Comparison of ENCODE assay signal across 14 mouse cellular contexts in the genomic region with DNA sequence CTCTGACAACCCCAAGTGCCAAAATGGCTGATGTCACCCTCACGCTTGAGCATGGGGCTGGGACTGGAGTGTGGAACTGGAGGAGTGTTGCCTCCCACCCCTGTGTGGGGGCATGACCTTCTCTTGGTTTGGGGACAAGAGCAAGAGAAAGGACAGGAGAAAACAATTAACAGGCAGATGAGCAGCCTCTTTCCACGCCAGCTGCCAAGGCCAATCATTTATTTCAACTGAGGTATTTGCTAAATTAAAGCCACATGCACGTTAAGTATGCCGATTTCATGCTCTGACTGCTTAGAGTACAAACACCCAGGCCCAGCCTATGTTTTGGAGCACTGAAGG.
DNase-seq lines count a peak whose midpoint lies in the region; ATAC-seq and TF ChIP-seq lines count a peak whose summit lies in the region.
"Had no signal": no experiment of that assay in that cellular context is flagged by ENCODE, and none has a peak within 500 bp of the region (broad histone marks: within the 10 kb centered on the region; RNA-seq: fewer than 3 reads in every experiment).

No protein-coding gene starts in this region.

- H3K9ac ChIP-seq in hindbrain, embryonic 11.5 days (ENCODE audit: low read depth, low read length) = no peak overlapping the region
- no peak overlapping the region for H3K9ac ChIP-seq in hindbrain, postnatal 0 days (replicated peaks; ENCODE audit: low read length)
- H3K9ac ChIP-seq: heart, embryonic 12.5 days had no signal

- no peaks in the 10 kb centered on the region for H3K36me3 ChIP-seq in hindbrain, embryonic 11.5 days (ENCODE audit: control insufficient read depth, insufficient read depth, low read length)
- no peaks in the 10 kb centered on the region for H3K36me3 ChIP-seq in hindbrain, postnatal 0 days (ENCODE audit: insufficient read depth, low read length)
- H3K36me3 ChIP-seq in embryonic facial prominence, embryonic 10.5 days (replicated peaks) = no peaks in the 10 kb centered on the region
- H3K36me3 ChIP-seq in limb, embryonic 10.5 days = no peaks in the 10 kb centered on the region
- H3K36me3 ChIP-seq: heart, embryonic 12.5 days had no signal

- H3K4me2 ChIP-seq in hindbrain, embryonic 11.5 days (replicated peaks; ENCODE audit: low read depth, low read length) = no peak overlapping the region
- no peak overlapping the region for H3K4me2 ChIP-seq in hindbrain, postnatal 0 days (ENCODE audit: low read depth, low read length)
- H3K4me2 ChIP-seq: heart, embryonic 12.5 days had no signal

- H3K4me1 ChIP-seq in hindbrain, embryonic 11.5 days (replicated peaks; ENCODE audit: control insufficient read depth, insufficient read depth, low read length) = peaks cover 6% of the 10 kb centered on the region
- no peaks in the 10 kb centered on the region for H3K4me1 ChIP-seq in hindbrain, postnatal 0 days (ENCODE audit: insufficient read depth, low read length)
- H3K4me1 ChIP-seq in embryonic facial prominence, embryonic 10.5 days = peaks cover 43% of the 10 kb centered on the region
- peaks cover 39% of the 10 kb centered on the region for H3K4me1 ChIP-seq in limb, embryonic 10.5 days
- H3K4me1 ChIP-seq: heart, embryonic 12.5 days had no signal

- H3K27me3 ChIP-seq in hindbrain, embryonic 11.5 days (ENCODE audit: control insufficient read depth, insufficient read depth, low read length) = no peaks in the 10 kb centered on the region
- no peaks in the 10 kb centered on the region for H3K27me3 ChIP-seq in hindbrain, postnatal 0 days (ENCODE audit: insufficient read depth, low read length)
- H3K27me3 ChIP-seq in embryonic facial prominence, embryonic 10.5 days (replicated peaks; ENCODE audit: low read depth, poor library complexity, severe bottlenecking) = peaks cover 48% of the 10 kb centered on the region
- peaks cover 51% of the 10 kb centered on the region for H3K27me3 ChIP-seq in limb, embryonic 10.5 days (ENCODE audit: low read depth, poor library complexity, severe bottlenecking)

- WGBS in hindbrain, embryonic 11.5 days = 18% methylated on average over 4 of the region's 4 CpGs
- 27% methylated on average over 4 of the region's 4 CpGs for WGBS in hindbrain, postnatal 0 days
- WGBS in embryonic facial prominence, embryonic 10.5 days = 19% methylated on average over 4 of the region's 4 CpGs
- WGBS in limb, embryonic 10.5 days = 12% methylated on average over 4 of the region's 4 CpGs

- ATAC-seq in hindbrain, embryonic 11.5 days (ENCODE audit: low FRiP score) = peak; percentile 56; the same call in 1 of the 2 replicates
- ATAC-seq in hindbrain, postnatal 0 days = no peak
- no peak for ATAC-seq in activated CD4-positive, CD25-positive, alpha-beta regulatory T cell, adult 4 months

- H3K9me3 ChIP-seq in hindbrain, embryonic 11.5 days (ENCODE audit: control insufficient read depth, low read length) = no peaks in the 10 kb centered on the region
- H3K9me3 ChIP-seq in hindbrain, postnatal 0 days (ENCODE audit: low read length) = no peaks in the 10 kb centered on the region
- H3K9me3 ChIP-seq in embryonic facial prominence, embryonic 10.5 days = no peaks in the 10 kb centered on the region
- H3K9me3 ChIP-seq in limb, embryonic 10.5 days (replicated peaks) = no peaks in the 10 kb centered on the region
- H3K9me3 ChIP-seq: heart, embryonic 12.5 days had no signal

- no peak overlapping the region for H3K27ac ChIP-seq in hindbrain, embryonic 11.5 days (ENCODE audit: low read depth, low read length)
- H3K27ac ChIP-seq in hindbrain, postnatal 0 days = no peak overlapping the region
- 0 out of 2 replicates have a peak overlapping the region, but pooled peaks have one; percentile 55 for H3K27ac ChIP-seq in embryonic facial prominence, embryonic 10.5 days (replicated peaks)
- H3K27ac ChIP-seq in limb, embryonic 10.5 days = no peak overlapping the region

- DNase-seq in hindbrain, embryonic 11.5 days (ENCODE audit: low spot score) = peak; percentile 35
- no peak for DNase-seq in hindbrain, postnatal 0 days (ENCODE audit: low spot score)
- DNase-seq in Muller cell, postnatal 12 days (ENCODE audit: inconsistent ontology term) = peak; percentile 94
- DNase-seq in embryonic facial prominence, embryonic 10.5 days (ENCODE audit: low spot score) = peak; percentile 62
- peak; percentile 51 for DNase-seq in limb, embryonic 10.5 days (ENCODE audit: low spot score)
- DNase-seq in thymus, adult 18-20 months = no peak
- DNase-seq in kidney, adult 9 months = no peak
- DNase-seq: adrenal gland, postnatal 10 days; cerebellum, adult 11 months; kidney, postnatal 10 days; layer of hippocampus, postnatal 36 days; right cerebral cortex, adult 18-20 months had no signal

- TF ChIP-seq CTCF in hindbrain, postnatal 0 days (IDR thresholded peaks at IDR 0.05; ENCODE audit: low read depth) = no peak

- no peak overlapping the region for H3K4me3 ChIP-seq in hindbrain, embryonic 11.5 days (ENCODE audit: low read depth, low read length)
- H3K4me3 ChIP-seq in hindbrain, postnatal 0 days (ENCODE audit: low read length) = no peak overlapping the region
- H3K4me3 ChIP-seq in embryonic facial prominence, embryonic 10.5 days = no peak overlapping the region
- peak overlapping the region; percentile 26 for H3K4me3 ChIP-seq in limb, embryonic 10.5 days
- H3K4me3 ChIP-seq: heart, embryonic 12.5 days had no signal

Comparison
In these comparisons a context has a peak if more than half of its experiments do, and no peak if none do; other contexts are left out.
1. DNase-seq: peak in hindbrain, embryonic 11.5 days (single experiment), Muller cell, postnatal 12 days (single experiment), embryonic facial prominence, embryonic 10.5 days (single experiment) and limb, embryonic 10.5 days (single experiment); none in hindbrain, postnatal 0 days (single experiment), thymus, adult 18-20 months (0 of 2) and kidney, adult 9 months (single experiment).